Mouse (Mus musculus) liver, embryonic 12.5 days (tissue): Measurements from ENCODE around the gene Mylk. TPM values are rescaled to one million over a fixed set of nuclear protein-coding genes. Genes with fewer than 3 reads are reported as not detected.

ENCODE experiments used
- ATAC-seq: fragments of 200-750 bp; cut with Nextera tagmentation; 2 replicates; pipeline ENCODE4 v1.8.0; 2017; ENCODE audit warnings: moderate number of reproducible peaks, mild to moderate bottlenecking, moderate library complexity
- H3K27ac ChIP-seq: fragments of 300-500 bp; sonication (generic); 2 replicates; pipeline ENCODE4 v1.5.1; 2016; ENCODE audit warnings: mild to moderate bottlenecking
- H3K27me3 ChIP-seq: fragments of 300-500 bp; sonication (generic); replicated peaks from 2 replicates; pipeline ENCODE4 v1.6.1; 2016; ENCODE audit warnings: mild to moderate bottlenecking, moderate library complexity
- H3K36me3 ChIP-seq: fragments of 300-500 bp; sonication (generic); 2 replicates; pipeline ENCODE4 v1.6.1; 2016; ENCODE audit warnings: mild to moderate bottlenecking, moderate library complexity
- H3K4me1 ChIP-seq: fragments of 300-500 bp; sonication (generic); 2 replicates; pipeline ENCODE4 v1.6.1; 2016
- H3K4me2 ChIP-seq: fragments of 300-500 bp; sonication (generic); 2 replicates; pipeline ENCODE4 v1.6.1; 2016; ENCODE audit warnings: mild to moderate bottlenecking, moderate library complexity
- H3K4me3 ChIP-seq: fragments of 300-500 bp; sonication (generic); 2 replicates; pipeline ENCODE4 v1.5.1; 2016; ENCODE audit warnings: mild to moderate bottlenecking, moderate library complexity
- H3K9ac ChIP-seq: fragments of 300-500 bp; sonication (generic); 2 replicates; pipeline ENCODE4 v1.6.1; 2016; ENCODE audit warnings: mild to moderate bottlenecking, moderate library complexity
- H3K9me3 ChIP-seq: fragments of 300-500 bp; sonication (generic); replicated peaks from 2 replicates; pipeline ENCODE4 v1.6.1; 2016; ENCODE audit warnings: mild to moderate bottlenecking, moderate library complexity
- WGBS: fragments of 180-500 bp; shearing (Covaris S2); methylation state at CpG from one replicate; pipeline ENCODE4 v1.1.7; 2016; ENCODE audit not compliant: insufficient replicate concordance; 5-methylcytosine and 5-hydroxymethylcytosine counted together
- polyA plus RNA-seq: library from polyadenylated mRNA; unstranded; fragments of >200 nt; fragmentation: Nextera tagmentation; extraction: Ambion mirVana; gene quantifications from 2 replicates; pipeline ENCODE4 v1.2.1, GENCODE M21; 2016

Gene Mylk
- polyA plus RNA-seq, 1 experiment from 2014 or later: 5.9 TPM

DNA sequence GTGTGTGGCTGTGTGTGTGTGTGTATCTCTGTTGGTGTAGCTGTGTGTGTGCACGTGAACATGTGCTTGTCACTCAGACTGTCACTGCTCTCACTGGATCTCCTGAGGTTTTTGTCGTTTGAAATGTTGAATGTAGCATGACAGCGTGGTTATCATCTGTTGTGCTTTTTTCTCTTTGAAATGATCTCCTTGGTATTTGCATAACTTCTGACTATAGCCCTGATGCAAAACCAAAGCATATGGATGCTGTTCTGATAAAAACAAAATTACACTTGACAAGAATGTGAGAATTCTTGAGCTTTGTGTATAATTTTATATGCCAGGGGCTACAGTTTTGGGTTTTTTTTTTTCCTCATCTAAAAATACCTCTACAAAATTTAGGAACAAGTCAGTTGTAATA lies 254.0 kb downstream of the Mylk start:
- WGBS: 67% methylated on average over 3 of the region's 3 CpGs

DNA sequence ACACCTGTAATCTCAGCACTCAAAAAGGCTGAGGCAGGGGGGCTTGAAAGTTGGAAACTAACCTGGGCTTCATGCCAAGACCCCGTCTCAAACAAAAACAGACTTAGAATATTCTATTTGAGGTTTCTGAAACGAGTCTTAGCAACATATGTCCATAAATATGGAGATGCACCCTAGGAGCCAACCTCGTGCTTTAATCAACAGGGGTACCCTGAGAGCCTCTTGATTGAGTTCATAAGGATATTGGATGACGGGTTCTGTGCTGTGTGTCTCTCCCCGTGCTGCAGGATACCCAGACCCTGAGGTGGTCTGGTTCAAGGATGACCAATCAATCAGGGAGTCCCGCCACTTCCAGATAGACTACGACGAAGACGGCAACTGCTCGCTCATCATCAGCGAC lies 255.0 kb downstream of the Mylk start:
- Histone ChIP-seq H3K9ac (no peak overlapping the region), H3K9me3 (no peaks in the 10 kb centered on the region), H3K27ac (no peak overlapping the region), H3K4me2 (no peak overlapping the region), H3K4me3 (no peak overlapping the region), H3K4me1 (peaks cover 5% of the 10 kb centered on the region; the same call in 1 of the 2 replicates), H3K27me3 (peaks cover 22% of the 10 kb centered on the region), H3K36me3 (no peaks in the 10 kb centered on the region)
- 54% methylated on average over 11 of the region's 11 CpGs for WGBS
- no peak for ATAC-seq

More for the DNA sequence above, 254.0 kb downstream of the Mylk start:
- H3K9me3 ChIP-seq: no peaks in the 10 kb centered on the region
- H3K27ac ChIP-seq: no peak overlapping the region
- no peaks in the 10 kb centered on the region for H3K36me3 ChIP-seq
- H3K4me1 ChIP-seq: no peaks in the 10 kb centered on the region
- H3K4me3 ChIP-seq: no peak overlapping the region
- no peak overlapping the region for H3K4me2 ChIP-seq
- no peak overlapping the region for H3K9ac ChIP-seq
- H3K27me3 ChIP-seq: peaks cover 22% of the 10 kb centered on the region
- no peak for ATAC-seq

DNA sequence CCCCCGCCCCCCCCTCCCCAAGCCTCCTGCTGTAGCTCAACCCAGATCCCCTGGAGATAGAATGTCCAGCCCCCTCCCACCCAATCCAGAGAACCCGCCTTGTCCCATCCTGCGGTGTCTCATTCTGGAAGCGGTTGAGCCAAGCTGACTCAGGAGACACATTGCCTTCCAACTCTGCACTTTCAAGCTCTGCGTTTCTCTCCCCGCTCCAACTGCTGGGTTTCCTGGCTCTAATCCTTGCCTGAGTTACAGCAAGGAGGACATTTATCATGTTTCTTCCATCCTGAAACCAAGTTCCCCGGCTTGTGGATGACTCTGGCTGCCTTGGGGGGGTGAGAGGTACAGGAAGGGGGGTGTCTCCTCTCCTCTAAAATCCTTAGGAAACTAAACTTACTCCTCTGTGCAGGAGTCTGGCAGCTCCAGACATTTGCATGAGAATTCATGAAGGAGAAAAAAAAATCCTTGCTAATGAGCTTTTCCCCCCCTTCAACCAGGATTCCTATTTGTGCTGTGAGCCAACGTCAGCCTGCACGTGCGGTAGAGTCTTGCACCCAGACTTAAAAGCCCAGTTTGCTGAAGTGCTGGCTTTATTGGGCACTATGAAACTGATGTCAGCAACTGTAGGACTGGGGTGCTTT lies 256.0 kb downstream of the Mylk start:
- Histone ChIP-seq H3K4me2 (no peak overlapping the region), H3K4me1 (peaks cover 5% of the 10 kb centered on the region; the same call in 1 of the 2 replicates), H3K27ac (no peak overlapping the region), H3K4me3 (no peak overlapping the region), H3K9me3 (no peaks in the 10 kb centered on the region), H3K27me3 (peaks cover 22% of the 10 kb centered on the region), H3K9ac (no peak overlapping the region), H3K36me3 (no peaks in the 10 kb centered on the region)
- ATAC-seq: no peak
- WGBS: 36% methylated on average over 10 of the region's 10 CpGs

DNA sequence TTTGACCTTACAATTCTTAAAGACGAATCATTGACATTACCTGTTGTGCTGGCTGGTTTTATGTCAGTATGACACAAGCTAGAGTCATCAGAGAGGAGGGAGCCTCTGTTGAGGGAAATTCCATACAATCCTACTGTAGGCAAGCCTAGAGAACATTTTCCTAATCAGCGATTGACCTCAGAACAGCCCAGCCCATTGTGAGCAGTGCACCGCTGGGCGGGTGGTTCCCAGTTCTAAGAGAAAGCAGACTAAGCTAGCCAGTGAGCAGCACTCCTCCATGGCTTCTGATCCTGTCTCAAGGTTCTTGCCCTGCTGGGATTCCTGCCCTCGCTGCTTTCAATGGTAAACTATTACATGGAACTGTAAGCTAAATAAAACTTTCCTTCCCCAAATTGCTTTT lies 259.3 kb downstream of the Mylk start:
- ATAC-seq: no peak
- H3K36me3 ChIP-seq: no peaks in the 10 kb centered on the region
- WGBS: 57% methylated on average over 5 of the region's 5 CpGs
- no peaks in the 10 kb centered on the region for H3K9me3 ChIP-seq
- H3K27ac ChIP-seq: no peak overlapping the region
- peaks cover 5% of the 10 kb centered on the region; the same call in 1 of the 2 replicates for H3K4me1 ChIP-seq
- H3K9ac ChIP-seq: no peak overlapping the region
- H3K4me3 ChIP-seq: no peak overlapping the region
- H3K27me3 ChIP-seq: peaks cover 20% of the 10 kb centered on the region
- H3K4me2 ChIP-seq: no peak overlapping the region

DNA sequence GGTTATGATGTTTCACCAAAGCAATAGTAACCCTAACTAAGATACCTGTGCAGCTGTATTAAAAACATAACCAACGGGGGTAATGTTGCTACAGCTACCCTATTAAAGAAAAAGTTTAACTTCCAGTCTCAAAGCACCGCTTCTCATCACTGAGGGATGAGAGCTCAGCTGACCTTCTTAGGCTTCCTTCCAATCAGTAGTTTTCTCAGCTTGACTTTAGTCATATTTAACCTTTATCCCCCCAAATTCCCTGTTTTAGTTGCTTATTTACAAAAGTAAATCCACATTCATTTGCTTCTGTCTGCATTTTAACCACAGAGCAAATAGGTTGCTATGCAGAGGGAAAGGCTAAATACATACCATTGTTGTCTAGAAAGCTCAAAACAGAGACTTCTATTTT lies 259.7 kb downstream of the Mylk start:
- no peak for ATAC-seq
- Histone ChIP-seq H3K9me3 (no peaks in the 10 kb centered on the region), H3K36me3 (no peaks in the 10 kb centered on the region), H3K4me2 (no peak overlapping the region), H3K9ac (no peak overlapping the region), H3K4me3 (no peak overlapping the region), H3K27me3 (peaks cover 23% of the 10 kb centered on the region), H3K4me1 (peaks cover 5% of the 10 kb centered on the region; the same call in 1 of the 2 replicates), H3K27ac (no peak overlapping the region)
- 58% methylated on average over 2 of the region's 2 CpGs for WGBS

DNA sequence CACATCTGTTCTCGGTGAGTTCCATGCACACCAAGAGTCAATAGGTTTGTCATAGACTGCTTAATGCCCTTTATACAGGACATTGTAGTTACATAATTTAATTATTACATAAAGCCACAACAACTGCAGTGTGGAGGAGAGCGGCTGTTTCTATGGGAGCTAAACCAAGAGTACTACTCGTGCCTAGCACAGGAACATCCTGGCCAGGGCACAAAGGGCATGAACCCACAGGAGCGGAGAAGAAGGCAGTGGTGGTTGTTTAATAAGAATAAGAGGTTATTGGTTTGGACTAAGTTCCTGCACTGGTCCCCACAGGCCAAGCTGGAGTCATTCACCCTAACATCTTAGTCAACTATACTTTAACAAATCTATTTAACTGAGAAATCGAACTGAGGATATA lies 261.2 kb downstream of the Mylk start:
- ATAC-seq: no peak
- no peak overlapping the region for H3K9ac ChIP-seq
- WGBS: 61% methylated on average over 5 of the region's 5 CpGs
- no peaks in the 10 kb centered on the region for H3K9me3 ChIP-seq
- no peak overlapping the region for H3K4me2 ChIP-seq
- H3K4me3 ChIP-seq: no peak overlapping the region
- no peak overlapping the region for H3K27ac ChIP-seq
- peaks cover 18% of the 10 kb centered on the region for H3K27me3 ChIP-seq
- peaks cover 5% of the 10 kb centered on the region; the same call in 1 of the 2 replicates for H3K4me1 ChIP-seq
- no peaks in the 10 kb centered on the region for H3K36me3 ChIP-seq

DNA sequence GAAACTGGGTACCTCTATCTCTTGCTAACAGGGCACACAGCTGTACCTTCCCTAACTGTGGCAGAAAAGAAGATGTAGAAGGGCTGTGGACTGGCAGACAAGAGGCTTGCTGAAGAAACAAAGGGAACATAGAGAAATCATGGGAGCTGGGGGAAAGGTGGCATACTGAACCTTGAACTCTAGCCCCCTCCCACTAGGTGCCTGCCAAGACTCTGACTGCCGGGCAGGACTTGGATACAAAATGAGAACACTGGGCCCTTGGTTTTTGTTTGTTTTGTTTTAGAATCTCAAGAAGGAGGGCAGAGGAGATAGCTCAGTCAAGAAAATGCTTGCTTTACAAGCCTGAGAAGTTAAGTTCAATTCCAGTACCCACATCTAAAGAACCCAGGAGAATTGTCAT lies 262.4 kb downstream of the Mylk start:
- Histone ChIP-seq H3K4me3 (no peak overlapping the region), H3K4me2 (no peak overlapping the region), H3K36me3 (no peaks in the 10 kb centered on the region), H3K9me3 (no peaks in the 10 kb centered on the region), H3K9ac (no peak overlapping the region), H3K27ac (no peak overlapping the region), H3K27me3 (peaks cover 15% of the 10 kb centered on the region; the same call in 1 of the 2 replicates), H3K4me1 (peaks cover 5% of the 10 kb centered on the region; the same call in 1 of the 2 replicates)
- WGBS: 65% methylated on average over 1 of the region's 1 CpGs
- no peak for ATAC-seq

DNA sequence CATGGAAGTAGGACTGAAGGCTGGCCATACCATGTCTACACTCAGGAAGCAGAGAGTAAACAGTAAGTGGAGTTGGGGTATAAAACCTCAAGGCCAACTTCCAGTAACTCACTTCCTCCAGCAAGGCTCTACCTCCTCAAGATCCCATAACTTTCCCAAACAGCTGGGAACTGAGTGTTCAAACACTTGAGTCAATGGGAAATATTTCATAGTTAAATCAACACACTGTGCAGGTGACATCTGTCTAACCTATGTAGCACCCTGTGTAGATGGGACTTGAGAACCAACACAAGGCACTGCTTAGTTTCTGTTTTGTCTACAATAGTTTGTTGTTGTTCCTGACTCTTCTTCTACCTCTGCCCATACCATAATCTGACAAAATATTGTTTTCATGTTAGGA lies 263.4 kb downstream of the Mylk start:
- no peak overlapping the region for H3K4me3 ChIP-seq
- H3K9me3 ChIP-seq: no peaks in the 10 kb centered on the region
- H3K9ac ChIP-seq: no peak overlapping the region
- no peak for ATAC-seq
- H3K27ac ChIP-seq: no peak overlapping the region
- no peaks in the 10 kb centered on the region for H3K36me3 ChIP-seq
- peaks cover 5% of the 10 kb centered on the region; the same call in 1 of the 2 replicates for H3K4me1 ChIP-seq
- H3K27me3 ChIP-seq: peaks cover 15% of the 10 kb centered on the region; the same call in 1 of the 2 replicates
- H3K4me2 ChIP-seq: no peak overlapping the region

DNA sequence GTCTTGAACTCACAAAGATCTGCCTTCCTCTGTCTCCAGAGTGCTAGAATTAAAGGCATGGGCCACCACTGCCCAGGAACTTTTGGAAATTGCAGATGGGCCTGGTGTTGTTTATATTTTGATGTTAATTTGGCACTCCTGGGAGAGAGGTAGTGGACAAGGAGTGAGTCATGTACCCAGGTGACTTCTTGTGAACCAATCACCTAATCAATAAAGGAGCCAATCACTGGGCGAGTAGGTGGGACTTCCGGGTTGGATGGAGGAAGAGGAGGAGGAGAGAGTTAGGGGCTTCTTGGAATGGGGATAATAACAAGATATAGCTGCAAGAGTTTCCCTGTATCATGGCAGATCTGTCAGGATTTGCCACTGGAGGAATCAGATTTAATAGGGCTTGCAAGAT lies 268.5 kb downstream of the Mylk start:
- ATAC-seq: no peak
- Histone ChIP-seq H3K9ac (no peak overlapping the region), H3K27ac (no peak overlapping the region), H3K4me1 (no peaks in the 10 kb centered on the region), H3K27me3 (peaks cover 20% of the 10 kb centered on the region; the same call in 1 of the 2 replicates), H3K9me3 (no peaks in the 10 kb centered on the region), H3K4me2 (no peak overlapping the region), H3K36me3 (no peaks in the 10 kb centered on the region), H3K4me3 (no peak overlapping the region)
- 73% methylated on average over 2 of the region's 2 CpGs for WGBS

DNA sequence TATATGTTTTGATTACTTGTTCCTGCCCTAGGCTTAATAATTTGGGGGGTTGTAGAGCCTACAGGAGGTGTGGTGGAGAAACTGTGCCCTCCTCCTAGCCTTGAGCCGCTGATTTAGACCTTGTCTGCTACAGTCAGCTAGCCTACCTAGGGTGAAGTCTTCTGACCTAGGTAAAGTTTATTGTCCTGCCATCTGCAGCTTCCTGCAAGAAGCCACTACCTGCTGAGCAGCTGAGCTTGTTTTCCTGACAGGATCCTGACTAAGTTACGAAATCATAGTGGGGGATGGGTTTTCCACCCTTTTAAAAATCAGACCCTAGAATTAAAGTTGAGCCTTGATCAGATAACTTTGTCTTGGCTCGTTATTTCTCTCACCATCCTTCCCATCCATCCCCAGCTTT lies 271.5 kb downstream of the Mylk start:
- no peak overlapping the region for H3K27ac ChIP-seq
- H3K9ac ChIP-seq: no peak overlapping the region
- no peak overlapping the region for H3K4me3 ChIP-seq
- WGBS: 54% methylated on average over 3 of the region's 3 CpGs
- no peaks in the 10 kb centered on the region for H3K9me3 ChIP-seq
- H3K36me3 ChIP-seq: no peaks in the 10 kb centered on the region
- H3K4me2 ChIP-seq: no peak overlapping the region
- peaks cover 23% of the 10 kb centered on the region for H3K27me3 ChIP-seq
- ATAC-seq: no peak
- H3K4me1 ChIP-seq: no peaks in the 10 kb centered on the region

DNA sequence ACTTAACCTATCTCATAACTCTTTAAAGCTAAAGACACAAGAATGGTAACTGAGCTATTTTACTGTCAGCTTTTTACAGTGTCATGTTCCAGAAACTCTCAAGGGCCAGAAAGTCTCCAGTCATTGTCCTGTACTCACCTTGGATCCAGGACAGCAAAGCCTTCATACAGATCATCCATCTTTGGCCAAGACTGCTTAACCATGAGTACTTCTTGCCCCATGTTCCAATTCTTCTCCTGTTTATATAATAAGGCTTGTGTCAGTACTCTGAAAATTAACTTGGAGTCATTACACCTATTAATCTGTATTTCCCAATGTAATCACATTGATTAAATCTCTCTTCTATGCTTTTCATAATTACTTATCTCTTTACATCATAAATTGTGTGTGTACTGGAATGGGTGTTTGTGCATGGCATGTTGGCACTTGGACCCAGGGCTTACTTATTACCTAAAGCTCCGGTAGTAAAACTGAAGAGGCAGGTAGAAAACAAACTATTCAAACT lies 273.5 kb downstream of the Mylk start:
- H3K4me1 ChIP-seq: peaks cover 2% of the 10 kb centered on the region; the same call in 1 of the 2 replicates
- H3K36me3 ChIP-seq: no peaks in the 10 kb centered on the region
- H3K9me3 ChIP-seq: no peaks in the 10 kb centered on the region
- peaks cover 23% of the 10 kb centered on the region for H3K27me3 ChIP-seq
- H3K4me2 ChIP-seq: no peak overlapping the region
- no peak for ATAC-seq
- no peak overlapping the region for H3K4me3 ChIP-seq
- WGBS: 66% methylated on average over 1 of the region's 1 CpGs
- no peak overlapping the region for H3K27ac ChIP-seq
- H3K9ac ChIP-seq: no peak overlapping the region

DNA sequence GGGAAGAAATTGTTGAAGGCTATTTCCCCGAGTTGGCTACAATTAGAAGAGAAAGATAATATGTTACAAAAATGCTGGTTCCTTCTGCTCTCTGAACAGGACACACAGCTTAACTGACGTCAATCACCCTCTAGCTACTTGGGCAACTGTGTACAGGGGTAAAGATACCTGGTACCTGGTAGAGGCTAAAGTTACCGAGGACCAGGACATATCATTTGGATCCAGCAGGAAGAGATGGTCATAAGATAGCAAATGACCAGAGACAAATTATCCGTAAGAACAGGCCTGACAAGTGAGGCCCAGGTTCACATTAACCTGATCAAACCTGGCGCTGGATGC lies 276.9 kb downstream of the Mylk start:
- no peak for ATAC-seq
- H3K4me1 ChIP-seq: peaks cover 7% of the 10 kb centered on the region
- peaks cover 23% of the 10 kb centered on the region for H3K27me3 ChIP-seq
- no peaks in the 10 kb centered on the region for H3K9me3 ChIP-seq
- 43% methylated on average over 5 of the region's 5 CpGs for WGBS
- peaks cover 4% of the 10 kb centered on the region for H3K36me3 ChIP-seq
- no peak overlapping the region for H3K9ac ChIP-seq
- H3K4me2 ChIP-seq: peak overlapping the region; percentile 81
- H3K27ac ChIP-seq: no peak overlapping the region
- H3K4me3 ChIP-seq: peak overlapping the region; percentile 91
